Mouse (Mus musculus) inflammation-experienced regulatory T-cells, adult 16 weeks (primary cell): ENCODE results near the gene Nos1. TPM values are rescaled to one million over a fixed set of nuclear protein-coding genes. Genes with fewer than 3 reads are reported as not detected.

Source experiments
- polyA plus RNA-seq: library from polyadenylated mRNA; unstranded; fragments of 100-300 nt; shearing (Covaris generic); gene quantifications from one replicate; pipeline ENCODE4 v1.2.1, GENCODE M21; 2017

Nos1 gene
- 0.32 TPM for polyA plus RNA-seq

DNA sequence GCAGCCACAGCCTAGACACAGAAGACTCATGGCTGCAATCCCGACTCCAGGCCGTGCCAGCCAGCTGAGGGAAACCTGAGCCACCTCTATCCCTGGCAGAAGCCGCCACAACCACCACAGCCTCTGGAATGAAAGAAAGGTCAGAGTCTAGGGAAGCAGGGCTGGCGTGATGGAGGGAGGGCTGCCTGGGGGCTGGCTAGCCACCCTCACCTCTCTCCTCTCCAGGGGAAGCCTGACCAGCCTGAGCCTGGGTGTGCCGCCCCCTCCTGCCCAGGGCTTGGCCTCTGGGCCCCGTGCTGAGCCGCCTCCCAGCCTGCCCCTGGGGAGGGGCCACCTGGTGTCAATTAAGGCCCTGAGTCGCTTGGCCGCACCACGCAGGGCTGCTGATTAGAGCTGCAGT is at the start of gene Nos1:
Gene Nos1 (plus strand): TSS at position 352 of the 400 bp plus-strand sequence.

DNA sequence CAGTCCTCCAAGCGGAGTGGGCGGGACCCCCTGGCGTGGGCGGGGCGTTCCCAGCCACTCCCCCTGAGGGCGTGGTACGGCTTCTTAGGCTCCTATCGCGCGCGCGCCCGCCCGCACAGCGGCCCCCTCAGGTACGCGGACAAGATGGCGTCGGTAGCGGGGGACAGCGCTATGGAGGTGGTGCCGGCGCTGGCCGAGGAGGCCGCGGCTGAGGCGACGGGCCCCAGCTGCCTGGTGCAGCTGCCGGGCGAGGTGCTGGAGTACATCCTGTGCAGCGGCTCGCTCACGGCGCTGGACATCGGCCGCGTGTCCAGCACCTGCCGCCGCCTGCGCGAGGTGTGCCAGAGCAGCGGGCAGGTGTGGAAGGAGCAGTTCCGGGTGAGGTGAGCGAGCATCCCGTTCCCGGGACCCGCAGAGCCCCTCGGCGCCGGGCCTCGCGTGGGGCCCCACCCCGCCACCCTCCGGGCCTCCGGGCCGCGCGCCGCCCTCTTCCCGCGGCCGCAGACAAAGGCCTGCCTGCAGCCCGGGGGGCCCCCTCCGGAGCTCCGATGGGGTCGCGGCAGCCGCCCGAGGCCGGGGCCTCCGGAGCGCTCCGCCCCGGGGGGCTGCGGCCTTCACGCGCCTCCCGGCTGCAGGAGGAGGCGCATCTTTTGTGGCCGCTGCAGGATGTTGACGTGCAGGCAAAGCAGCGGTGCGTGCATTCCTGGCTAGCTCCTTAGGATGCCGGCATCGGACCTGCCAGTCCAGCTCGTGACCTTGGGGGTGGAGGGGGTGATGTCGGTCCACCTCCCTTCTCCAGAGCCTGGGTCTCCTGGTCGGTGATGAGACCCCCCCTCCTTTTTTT is 196.0 kb downstream of the Nos1 start, which contains the start of gene Fbxo21:
Gene Fbxo21 (plus strand): TSS at position 74 of the 844 bp plus-strand sequence.

Other genes starting within 250 kb of the Nos1 start
- gene Fbxo21, start 195.7 kb downstream of the Nos1 start, polyA plus RNA-seq: 18.6 TPM
- 26.6 TPM for gene Tesc, start 246.7 kb downstream of the Nos1 start, polyA plus RNA-seq